Mouse (Mus musculus) CD8-positive naive resting alpha-beta T cell, adult 2 months (primary cell): ENCODE measurements around the gene Cops4.

Source experiments
- DNase-seq, 2 experiments: peaks; one replicate each; pipeline ENCODE4 v3.0.0; 2022; ENCODE audit warnings: low read depth in 2 of 2, low spot score in 2 of 2

The Cops4 gene

DNA sequence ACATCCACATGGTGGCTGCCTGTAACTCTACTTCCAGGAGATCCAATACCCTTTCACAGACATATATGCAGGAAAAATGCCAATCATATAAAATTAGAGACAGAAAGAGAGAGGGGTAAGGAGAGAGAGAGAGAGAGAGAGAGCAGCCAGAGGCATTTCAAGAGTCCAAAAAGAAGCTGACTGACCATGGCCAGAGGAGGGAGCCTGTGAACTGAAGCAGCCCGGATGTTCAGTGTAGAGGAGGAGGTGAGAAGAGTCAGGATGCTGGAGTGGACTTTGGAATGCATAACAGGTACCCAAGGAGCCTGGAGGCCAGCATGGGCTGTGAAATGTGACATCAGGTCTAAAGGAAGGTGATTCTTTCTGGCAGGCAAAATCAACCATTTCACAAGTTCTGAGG lies 56.7 kb downstream of the Cops4 start:
- DNase-seq, result no peak

DNA sequence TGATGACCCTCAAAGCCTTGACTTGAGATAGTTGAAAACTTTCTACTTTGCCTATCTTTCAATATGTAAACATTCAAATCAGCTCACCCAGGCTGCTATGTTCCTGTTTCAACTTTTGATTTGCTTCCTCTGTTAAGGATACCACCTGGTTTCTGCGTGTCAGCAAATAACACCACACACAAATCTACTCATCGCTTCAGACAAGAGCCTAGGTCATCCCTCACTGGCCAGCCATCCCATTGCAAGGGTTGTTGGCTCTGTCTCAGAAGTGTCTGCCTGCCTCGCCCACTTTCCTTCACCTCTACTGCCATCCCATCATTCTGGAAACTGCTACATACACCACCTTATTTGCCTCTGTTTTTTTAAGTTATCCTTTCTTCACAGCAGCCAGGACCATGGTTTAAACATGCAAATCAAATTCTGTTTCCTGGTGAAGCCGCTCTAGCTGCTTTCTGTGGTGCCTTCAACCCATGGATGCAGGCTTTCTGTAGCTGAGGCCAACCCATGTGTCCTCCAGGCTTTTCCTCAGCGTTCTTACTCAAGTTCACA lies 60.8 kb downstream of the Cops4 start:
- no peak for DNase-seq

GRCm38 (mm10) chr5:100581622-100582434 lies 63.7 kb downstream of the Cops4 start:
- DNase-seq, result no peak

DNA sequence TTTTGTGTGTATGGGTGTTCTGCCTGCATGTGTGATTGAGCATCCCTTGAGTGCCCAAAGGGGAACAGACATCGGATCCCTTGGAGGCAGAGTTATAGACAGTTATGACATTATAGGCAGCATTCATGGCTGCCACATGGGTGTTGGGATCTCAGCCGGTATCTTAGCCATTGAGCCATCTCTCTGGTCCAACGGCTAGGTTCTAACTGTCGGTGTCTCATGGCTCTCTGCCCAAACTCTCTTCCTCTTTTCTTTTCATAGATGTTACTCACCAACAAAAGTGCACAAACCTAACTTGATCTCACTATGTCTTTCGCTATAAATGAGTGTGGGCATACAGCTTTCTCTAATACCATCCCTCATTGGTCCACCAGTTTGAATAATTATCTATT lies 64.3 kb downstream of the Cops4 start:
- DNase-seq, result no peak

GRCm38 (mm10) chr5:100583066-100583465 lies 65.0 kb downstream of the Cops4 start:
- no peak for DNase-seq

GRCm38 (mm10) chr5:100585206-100585644 lies 67.1 kb downstream of the Cops4 start:
- DNase-seq, result peak; percentile 66 to 70

DNA sequence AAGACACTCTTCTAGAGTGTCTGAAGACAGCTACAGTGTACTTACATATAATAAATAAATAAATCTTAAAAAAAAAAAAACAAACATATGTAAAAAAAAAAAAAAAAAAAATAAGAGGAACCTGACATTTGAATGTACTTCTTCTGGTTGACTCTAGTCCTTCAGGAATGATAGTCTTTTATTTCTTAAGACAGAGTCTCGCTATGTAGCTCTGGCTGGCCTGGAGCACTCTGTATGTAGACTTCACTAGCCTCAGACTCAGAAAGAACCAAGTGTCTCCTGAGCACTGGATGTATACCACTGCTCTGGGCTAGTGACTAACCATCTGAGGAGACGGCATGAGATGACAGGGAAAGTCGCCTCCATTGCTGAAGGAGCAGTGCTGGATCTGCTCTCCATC lies 67.5 kb downstream of the Cops4 start:
- DNase-seq, result no peak

- DNase-seq, result no peak
These were observed 69.0 kb downstream of the Cops4 start for GRCm38 (mm10) chr5:100587136-100587535.

- DNase-seq, result no peak
These were observed 69.5 kb downstream of the Cops4 start for GRCm38 (mm10) chr5:100587626-100588025.

- DNase-seq, result no peak
These were observed 72.4 kb downstream of the Cops4 start for GRCm38 (mm10) chr5:100590505-100590904.

DNA sequence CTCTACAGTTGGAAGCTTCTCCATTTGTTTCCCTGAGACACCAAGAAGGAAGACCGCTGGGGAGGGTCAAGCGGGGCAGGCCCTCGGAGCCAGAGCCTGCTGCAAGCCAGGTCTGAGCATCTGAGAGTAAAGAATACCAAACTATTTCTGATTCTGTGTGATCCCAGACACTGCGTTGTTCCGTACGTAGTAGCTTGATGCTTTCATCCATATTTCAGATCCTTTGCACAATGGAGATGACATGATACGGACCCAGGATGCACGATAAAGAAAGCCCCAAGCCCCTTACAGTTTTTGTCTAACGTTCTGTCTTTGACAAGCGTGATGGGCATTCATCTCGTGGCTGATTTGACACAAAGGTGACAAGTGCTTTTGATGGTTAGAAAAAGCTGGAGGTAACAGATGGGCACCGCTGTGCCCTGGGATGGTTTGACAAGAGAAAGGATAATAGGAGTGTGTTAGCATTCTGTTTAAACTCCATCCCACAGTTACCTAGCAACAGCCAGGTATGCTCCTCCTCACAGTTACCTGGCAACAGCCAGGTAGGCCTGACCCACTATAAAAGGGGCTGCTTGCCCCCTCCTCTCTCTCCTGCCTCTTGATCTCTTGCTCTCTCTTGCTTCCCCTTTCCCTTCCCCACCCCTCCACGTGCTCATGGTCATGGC lies 76.8 kb downstream of the Cops4 start:
- DNase-seq, result no peak

- DNase-seq, result no peak
These were observed 77.9 kb downstream of the Cops4 start for GRCm38 (mm10) chr5:100595999-100596398.
